Mouse (Mus musculus): ENCODE results near the gene Meis2.

Gene Meis2

GRCm38 (mm10) chr2:115996438-115996837 lies 69.2 kb downstream of the Meis2 start:
- POLR2A ChIA-PET = interaction anchor here in 1 of 4 experiments (1.1 kb wide), 1 partner anchor 15 kb away, joined by 4 read pairs; no protein-coding TSS in a partner anchor
- CTCF ChIA-PET = no interaction called here

- ChIA-PET CTCF (no interaction called here), POLR2A (interaction anchor here in 1 of 4 experiments (1.0 kb wide), 1 partner anchor 15 kb away, joined by 3 read pairs; no protein-coding TSS in a partner anchor)
These were observed 71.8 kb downstream of the Meis2 start for GRCm38 (mm10) chr2:115993877-115994276.

GRCm38 (mm10) chr2:115989249-115989648 lies 76.4 kb downstream of the Meis2 start:
- POLR2A ChIA-PET = no interaction called here
- CTCF ChIA-PET = no interaction called here

- CTCF ChIA-PET = no interaction called here
- POLR2A ChIA-PET = no interaction called here
These were observed 77.2 kb downstream of the Meis2 start for GRCm38 (mm10) chr2:115988448-115988847.

- POLR2A ChIA-PET = interaction anchor here in 3 of 4 experiments (0.6 to 1.4 kb wide), 3 partner anchors 35 to 1108 kb away, joined by 3 to 4 read pairs (median 3); no protein-coding TSS in a partner anchor
These were observed 80.7 kb downstream of the Meis2 start for GRCm38 (mm10) chr2:115984952-115985351.

GRCm38 (mm10) chr2:115984487-115984886 lies 81.2 kb downstream of the Meis2 start:
- POLR2A ChIA-PET = interaction anchor here in 3 of 4 experiments (0.6 to 1.4 kb wide), 3 partner anchors 35 to 1108 kb away, joined by 3 to 4 read pairs (median 3); no protein-coding TSS in a partner anchor
- CTCF ChIA-PET = interaction anchor here in 1 of 4 experiments (0.7 kb wide), 1 partner anchor 157 kb away, joined by 3 read pairs; no protein-coding TSS in a partner anchor

More at GRCm38 (mm10) chr2:115984952-115985351, 80.7 kb downstream of the Meis2 start:
- CTCF ChIA-PET = interaction anchor here in 1 of 4 experiments (0.7 kb wide), 1 partner anchor 157 kb away, joined by 3 read pairs; no protein-coding TSS in a partner anchor

- ChIA-PET POLR2A (interaction anchor here in 3 of 4 experiments (0.7 to 1.6 kb wide), 6 partner anchors 16 to 82 kb away, joined by 3 to 4 read pairs (median 3); no protein-coding TSS in a partner anchor), CTCF (no interaction called here)
These were observed 85.1 kb downstream of the Meis2 start for GRCm38 (mm10) chr2:115980490-115980889.

GRCm38 (mm10) chr2:115979683-115980476 lies 85.8 kb downstream of the Meis2 start:
- CTCF ChIA-PET = interaction anchor here in 1 of 4 experiments (0.5 kb wide), 1 partner anchor 83 kb away, joined by 3 read pairs; no protein-coding TSS in a partner anchor

GRCm38 (mm10) chr2:115978666-115979065 lies 87.0 kb downstream of the Meis2 start:
- ChIA-PET CTCF (no interaction called here), POLR2A (interaction anchor here in 1 of 4 experiments (1.1 kb wide), 1 partner anchor 15 kb away, joined by 3 read pairs; no protein-coding TSS in a partner anchor)

More at GRCm38 (mm10) chr2:115979683-115980476, 85.8 kb downstream of the Meis2 start:
- POLR2A ChIA-PET = interaction anchor here in 3 of 4 experiments (0.7 to 1.6 kb wide), 3 partner anchors 16 to 40 kb away, joined by 3 to 4 read pairs (median 3); no protein-coding TSS in a partner anchor

GRCm38 (mm10) chr2:115971296-115971805 lies 94.3 kb downstream of the Meis2 start:
- ChIA-PET CTCF (no interaction called here), POLR2A (no interaction called here)

- POLR2A ChIA-PET = no interaction called here
- CTCF ChIA-PET = no interaction called here
These were observed 95.4 kb downstream of the Meis2 start for GRCm38 (mm10) chr2:115970091-115970820.

- ChIA-PET CTCF (no interaction called here), POLR2A (no interaction called here)
These were observed 96.4 kb downstream of the Meis2 start for GRCm38 (mm10) chr2:115969201-115969600.

- POLR2A ChIA-PET = no interaction called here
- CTCF ChIA-PET = no interaction called here
These were observed 100.7 kb downstream of the Meis2 start for GRCm38 (mm10) chr2:115964911-115965310.

- CTCF ChIA-PET = no interaction called here
- POLR2A ChIA-PET = interaction anchor here in 2 of 4 experiments (0.6 to 0.7 kb wide), 2 partner anchors 17 to 50 kb away, joined by 3 read pairs; no protein-coding TSS in a partner anchor
These were observed 102.3 kb downstream of the Meis2 start for GRCm38 (mm10) chr2:115963293-115963835.

GRCm38 (mm10) chr2:115962728-115963127 lies 102.9 kb downstream of the Meis2 start:
- ChIA-PET CTCF (no interaction called here), POLR2A (no interaction called here)

GRCm38 (mm10) chr2:115962113-115962512 lies 103.5 kb downstream of the Meis2 start:
- ChIA-PET POLR2A (no interaction called here), CTCF (no interaction called here)

GRCm38 (mm10) chr2:115960615-115961014 lies 105.0 kb downstream of the Meis2 start:
- POLR2A ChIA-PET = no interaction called here

GRCm38 (mm10) chr2:115956786-115957185 lies 108.9 kb downstream of the Meis2 start:
- POLR2A ChIA-PET = no interaction called here

More at GRCm38 (mm10) chr2:115960615-115961014, 105.0 kb downstream of the Meis2 start:
- CTCF ChIA-PET = no interaction called here

GRCm38 (mm10) chr2:115950645-115951044 lies 115.0 kb downstream of the Meis2 start:
- ChIA-PET CTCF (no interaction called here), POLR2A (no interaction called here)

More at GRCm38 (mm10) chr2:115956786-115957185, 108.9 kb downstream of the Meis2 start:
- CTCF ChIA-PET = no interaction called here

Measured in embryonic stem cell, embryonic (primary cell).